Mouse (Mus musculus): Measurements from ENCODE around the gene Cldn15. TPM values are rescaled to one million over a fixed set of nuclear protein-coding genes. Genes with fewer than 3 reads are reported as not detected.

The Cldn15 gene
- polyA plus RNA-seq, 1 experiment from 2014 or later: 6.7 TPM

DNA sequence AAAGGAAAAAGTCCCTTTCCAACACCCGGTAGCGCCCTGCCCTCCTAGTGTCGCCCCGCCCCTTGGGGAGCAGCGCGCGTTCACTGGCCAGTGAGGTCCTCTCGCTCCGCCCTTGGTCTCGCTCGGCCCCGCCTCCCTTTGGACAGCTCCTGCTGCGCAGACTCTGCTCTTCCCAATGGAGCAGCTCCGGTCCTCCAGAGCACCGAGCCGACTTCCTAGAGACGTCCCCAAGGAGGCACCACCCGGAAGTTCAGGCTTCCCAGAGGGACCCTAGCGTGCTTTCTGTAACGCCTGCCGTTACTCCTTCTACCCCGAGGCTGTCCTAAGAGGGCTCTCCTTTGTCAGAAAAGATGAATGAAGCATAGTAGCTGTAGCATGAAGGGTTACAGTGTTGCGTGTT lies 13.4 kb upstream of the Cldn15 start, which contains the start of gene Fis1:
TSS of gene Fis1 (plus strand) at position 261 of the 400 bp plus-strand sequence.
- no peaks in the 10 kb centered on the region for H3K36me3 ChIP-seq (replicated peaks; ENCODE audit: insufficient read depth, low read length)
- H3K9ac ChIP-seq (replicated peaks): peak within 1 kb of the TSS; percentile 67
- TF ChIP-seq EP300 (IDR thresholded peaks at IDR 0.05; ENCODE audit: low read depth): no peak
- TF ChIP-seq CTCF (IDR thresholded peaks at IDR 0.05; ENCODE audit: low read depth): no peak
- peak within 1 kb of the TSS; percentile 79 for H3K27ac ChIP-seq (ENCODE audit: low read depth)
- peak within 1 kb of the TSS; percentile 80 for H3K4me2 ChIP-seq (ENCODE audit: low read depth, low read length)
- H3K9me3 ChIP-seq (ENCODE audit: low read length): no peaks in the 10 kb centered on the region
- H3K27me3 ChIP-seq (ENCODE audit: insufficient read depth, low read length): no peaks in the 10 kb centered on the region
- DNase-seq (peak; percentile 96), ATAC-seq (peak; percentile 99)
- WGBS (ENCODE audit: insufficient replicate concordance): under 1% methylated on average over 23 of the region's 23 CpGs
- peaks cover 11% of the 10 kb centered on the region for H3K4me1 ChIP-seq (ENCODE audit: insufficient read depth)
- H3K4me3 ChIP-seq (ENCODE audit: low read depth, low read length): peak within 1 kb of the TSS; percentile 71

DNA sequence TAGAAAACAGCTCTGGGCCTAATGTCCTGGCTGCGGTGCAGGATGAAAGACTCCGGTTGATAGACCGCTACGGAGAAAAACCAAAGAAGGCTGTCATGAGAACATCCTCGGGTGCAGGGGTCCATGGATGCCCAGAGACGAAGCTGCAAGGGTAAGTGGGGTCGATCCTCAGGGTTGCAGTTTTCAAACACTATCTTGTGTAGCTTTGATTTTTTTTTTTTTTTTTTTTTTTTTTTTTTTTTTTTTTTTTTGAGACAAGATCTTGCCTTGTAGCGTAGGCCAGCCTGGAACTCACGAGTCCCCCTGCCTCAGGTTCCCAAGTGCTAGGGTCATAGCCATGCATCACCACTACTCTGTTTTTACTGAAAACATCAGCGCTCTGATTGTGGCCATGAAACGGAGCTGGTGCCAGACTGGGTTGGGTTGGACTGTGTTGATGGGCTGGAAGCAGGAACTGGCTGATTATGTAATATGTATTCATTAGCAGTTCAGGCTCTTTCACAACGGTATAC lies 12.9 kb upstream of the Cldn15 start:
- peak overlapping the region; percentile 79 for H3K27ac ChIP-seq (ENCODE audit: low read depth)
- H3K27me3 ChIP-seq (ENCODE audit: insufficient read depth, low read length): no peaks in the 10 kb centered on the region
- no peak for TF ChIP-seq CTCF (IDR thresholded peaks at IDR 0.05; ENCODE audit: low read depth)
- H3K9me3 ChIP-seq (ENCODE audit: low read length): no peaks in the 10 kb centered on the region
- peak; percentile 59 for ATAC-seq
- H3K4me2 ChIP-seq (ENCODE audit: low read depth, low read length): peak overlapping the region; percentile 80
- peak overlapping the region; percentile 67 for H3K9ac ChIP-seq (replicated peaks)
- H3K4me1 ChIP-seq (ENCODE audit: insufficient read depth): peaks cover 11% of the 10 kb centered on the region
- peak overlapping the region; percentile 71 for H3K4me3 ChIP-seq (ENCODE audit: low read depth, low read length)
- peak; percentile 44 for DNase-seq
- no peaks in the 10 kb centered on the region for H3K36me3 ChIP-seq (replicated peaks; ENCODE audit: insufficient read depth, low read length)
- 2% methylated on average over 12 of the region's 12 CpGs for WGBS (ENCODE audit: insufficient replicate concordance)

DNA sequence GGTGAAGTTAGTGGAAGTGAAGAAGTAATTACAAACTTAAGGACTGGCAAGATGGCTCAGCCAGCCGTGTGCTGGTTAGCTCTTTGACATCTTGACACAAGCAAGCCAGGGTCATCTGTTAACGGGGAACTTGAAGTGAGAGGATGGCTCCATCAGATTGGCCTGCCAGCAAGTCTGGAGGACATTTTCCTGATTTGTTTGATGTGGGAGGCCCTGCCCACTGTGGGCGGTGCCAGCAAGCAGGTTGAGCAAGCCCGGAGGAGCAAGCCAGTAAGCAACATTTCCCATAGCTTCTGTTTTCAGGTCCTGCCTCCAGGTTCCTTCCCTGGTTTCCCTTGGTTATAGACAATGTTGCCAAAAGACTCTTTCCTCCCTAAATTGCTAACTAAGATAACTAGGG lies 10.8 kb upstream of the Cldn15 start:
- no peaks in the 10 kb centered on the region for H3K36me3 ChIP-seq (replicated peaks; ENCODE audit: insufficient read depth, low read length)
- WGBS (ENCODE audit: insufficient replicate concordance): 69% methylated on average over 4 of the region's 4 CpGs
- no peaks in the 10 kb centered on the region for H3K9me3 ChIP-seq (ENCODE audit: low read length)
- no peak overlapping the region for H3K4me3 ChIP-seq (ENCODE audit: low read depth, low read length)
- TF ChIP-seq EP300 (IDR thresholded peaks at IDR 0.05; ENCODE audit: low read depth): no peak
- TF ChIP-seq CTCF (IDR thresholded peaks at IDR 0.05; ENCODE audit: low read depth): no peak
- H3K4me1 ChIP-seq (ENCODE audit: insufficient read depth): peaks cover 11% of the 10 kb centered on the region
- H3K27ac ChIP-seq (ENCODE audit: low read depth): no peak overlapping the region
- H3K4me2 ChIP-seq (ENCODE audit: low read depth, low read length): no peak overlapping the region
- ATAC-seq: no peak
- no peaks in the 10 kb centered on the region for H3K27me3 ChIP-seq (ENCODE audit: insufficient read depth, low read length)
- DNase-seq: no peak
- no peak overlapping the region for H3K9ac ChIP-seq (replicated peaks)

DNA sequence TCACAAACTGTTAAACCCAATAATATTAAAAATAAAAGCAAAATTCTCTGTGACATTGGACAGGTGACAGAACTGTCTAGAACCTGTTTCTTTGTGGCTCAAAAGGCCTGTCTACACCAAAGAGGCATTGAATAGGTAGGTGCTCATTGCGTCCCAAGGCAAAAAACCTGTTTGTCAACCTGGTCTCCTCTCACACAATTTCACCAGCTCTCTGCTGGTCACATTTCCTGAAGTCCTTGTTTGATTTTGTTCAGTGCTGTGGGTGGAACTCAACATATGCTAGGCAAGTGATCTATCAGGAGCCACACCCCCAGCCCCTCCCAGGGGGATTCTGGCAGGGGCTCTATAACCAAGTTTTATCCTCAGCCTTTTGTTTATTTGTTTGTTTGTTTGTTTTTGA lies 9.2 kb upstream of the Cldn15 start:
- TF ChIP-seq EP300 (IDR thresholded peaks at IDR 0.05; ENCODE audit: low read depth) (no peak), CTCF (IDR thresholded peaks at IDR 0.05; ENCODE audit: low read depth) (no peak)
- Histone ChIP-seq H3K36me3 (replicated peaks; ENCODE audit: insufficient read depth, low read length) (no peaks in the 10 kb centered on the region), H3K9me3 (ENCODE audit: low read length) (no peaks in the 10 kb centered on the region), H3K4me2 (ENCODE audit: low read depth, low read length) (no peak overlapping the region), H3K4me3 (ENCODE audit: low read depth, low read length) (no peak overlapping the region), H3K27me3 (ENCODE audit: insufficient read depth, low read length) (no peaks in the 10 kb centered on the region), H3K9ac (replicated peaks) (no peak overlapping the region), H3K4me1 (ENCODE audit: insufficient read depth) (peaks cover 15% of the 10 kb centered on the region), H3K27ac (ENCODE audit: low read depth) (no peak overlapping the region)
- no peak for ATAC-seq
- DNase-seq: no peak
- 85% methylated on average over 1 of the region's 1 CpGs for WGBS (ENCODE audit: insufficient replicate concordance)

DNA sequence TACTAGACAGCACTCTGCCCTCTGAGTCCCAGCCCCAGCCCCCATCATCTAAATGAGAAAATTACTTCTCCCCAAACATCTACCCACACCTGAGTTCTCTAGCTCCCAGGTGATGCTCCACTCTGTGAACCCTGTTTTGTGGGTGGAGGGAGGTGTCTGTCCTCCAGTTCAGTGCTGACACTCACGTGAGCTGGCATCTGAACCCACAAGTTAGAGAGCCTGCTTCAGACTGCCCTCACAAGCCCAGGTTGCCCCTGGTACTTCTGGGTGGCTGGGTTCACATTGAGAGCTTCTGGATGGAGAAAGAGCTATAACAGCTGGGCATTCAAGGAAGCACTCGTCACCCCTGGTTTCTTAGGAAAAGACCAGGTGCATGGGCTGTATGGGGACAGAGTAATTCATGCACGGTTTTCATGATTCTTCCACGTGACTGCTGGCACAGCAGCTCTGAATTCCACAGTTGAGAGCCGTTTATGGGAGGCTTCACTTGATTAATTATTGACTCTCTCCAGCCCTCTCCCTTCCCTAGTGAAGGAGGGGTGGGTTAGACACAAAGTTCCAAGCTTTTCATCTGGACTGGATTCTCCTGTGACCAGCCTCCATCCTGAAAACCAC lies 7.3 kb upstream of the Cldn15 start:
- H3K36me3 ChIP-seq (replicated peaks; ENCODE audit: insufficient read depth, low read length): peaks cover 11% of the 10 kb centered on the region
- H3K27me3 ChIP-seq (ENCODE audit: insufficient read depth, low read length): no peaks in the 10 kb centered on the region
- no peak overlapping the region for H3K4me2 ChIP-seq (ENCODE audit: low read depth, low read length)
- TF ChIP-seq CTCF (IDR thresholded peaks at IDR 0.05; ENCODE audit: low read depth): no peak
- no peak for TF ChIP-seq EP300 (IDR thresholded peaks at IDR 0.05; ENCODE audit: low read depth)
- no peaks in the 10 kb centered on the region for H3K9me3 ChIP-seq (ENCODE audit: low read length)
- 60% methylated on average over 5 of the region's 5 CpGs for WGBS (ENCODE audit: insufficient replicate concordance)
- ATAC-seq (no peak), DNase-seq (no peak)
- no peak overlapping the region for H3K4me3 ChIP-seq (ENCODE audit: low read depth, low read length)
- peaks cover 22% of the 10 kb centered on the region for H3K4me1 ChIP-seq (ENCODE audit: insufficient read depth)
- no peak overlapping the region for H3K27ac ChIP-seq (ENCODE audit: low read depth)
- no peak overlapping the region for H3K9ac ChIP-seq (replicated peaks)

DNA sequence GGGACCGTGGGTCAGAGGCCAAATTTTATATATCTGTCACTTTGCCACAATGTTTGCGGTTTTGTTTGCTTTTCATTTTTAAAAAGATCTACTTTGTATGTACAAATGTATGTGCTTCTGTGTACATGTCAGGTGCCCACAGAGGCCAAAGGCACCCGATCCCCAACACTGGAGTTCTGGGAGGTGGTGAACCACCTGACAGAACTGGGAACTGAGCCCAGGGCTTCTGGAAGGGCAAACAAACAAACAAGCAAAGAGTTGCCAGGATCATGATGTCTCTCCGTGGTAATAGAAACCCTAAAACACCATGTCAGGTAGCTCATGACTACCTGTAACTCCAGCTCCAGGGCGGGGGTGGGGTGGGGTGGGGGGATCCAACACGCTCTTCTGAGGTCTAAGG lies 6.4 kb upstream of the Cldn15 start:
- H3K9me3 ChIP-seq (ENCODE audit: low read length): no peaks in the 10 kb centered on the region
- H3K9ac ChIP-seq (replicated peaks): no peak overlapping the region
- no peak for ATAC-seq
- no peak for TF ChIP-seq CTCF (IDR thresholded peaks at IDR 0.05; ENCODE audit: low read depth)
- no peak for TF ChIP-seq EP300 (IDR thresholded peaks at IDR 0.05; ENCODE audit: low read depth)
- WGBS (ENCODE audit: insufficient replicate concordance): 83% methylated on average over 6 of the region's 6 CpGs
- peaks cover 18% of the 10 kb centered on the region for H3K36me3 ChIP-seq (replicated peaks; ENCODE audit: insufficient read depth, low read length)
- H3K27ac ChIP-seq (ENCODE audit: low read depth): no peak overlapping the region
- no peak for DNase-seq
- H3K27me3 ChIP-seq (ENCODE audit: insufficient read depth, low read length): no peaks in the 10 kb centered on the region
- peaks cover 23% of the 10 kb centered on the region for H3K4me1 ChIP-seq (ENCODE audit: insufficient read depth)
- H3K4me2 ChIP-seq (ENCODE audit: low read depth, low read length): no peak overlapping the region
- no peak overlapping the region for H3K4me3 ChIP-seq (ENCODE audit: low read depth, low read length)

Data from liver, postnatal 0 days (tissue).